ENCODE assay signal across 23 mouse cellular contexts in genomic region chr3:92236463-92237189, GRCm38 (mm10). TPM values are rescaled to one million over a fixed set of nuclear protein-coding genes. Genes with fewer than 3 reads are reported as not detected.
ATAC-seq and TF ChIP-seq lines count a peak whose summit lies in the region.
"Not testable (repeated sequence)": the region's sequence is repeated elsewhere in the genome, so short reads cannot be mapped to it uniquely, and the experiment has no call there.
"Had no signal": no experiment of that assay in that cellular context is flagged by ENCODE, and none has a peak within 500 bp of the region (broad histone marks: within the 10 kb centered on the region; RNA-seq: fewer than 3 reads in every experiment).

No protein-coding gene starts in this region.

- H3K4me3 ChIP-seq in hindbrain, embryonic 15.5 days; intestine, postnatal 0 days (ENCODE audit: low read depth, low read length); limb, embryonic 12.5 days (replicated peaks); lung, embryonic 16.5 days (ENCODE audit: low read length); midbrain, embryonic 12.5 days; stomach, embryonic 14.5 days (ENCODE audit: low read depth, low read length): not testable (repeated sequence)

- no CpG with 5 or more reads among the region's 5 CpGs for WGBS in hindbrain, embryonic 15.5 days
- WGBS in intestine, postnatal 0 days, result no CpG with 5 or more reads among the region's 5 CpGs
- WGBS in limb, embryonic 12.5 days, result no CpG with 5 or more reads among the region's 5 CpGs
- WGBS in lung, embryonic 16.5 days, result no CpG with 5 or more reads among the region's 5 CpGs
- no CpG with 5 or more reads among the region's 5 CpGs for WGBS in midbrain, embryonic 12.5 days
- WGBS in stomach, embryonic 14.5 days, result no CpG with 5 or more reads among the region's 5 CpGs

- not testable (repeated sequence) for H3K27ac ChIP-seq in hindbrain, embryonic 15.5 days (replicated peaks); intestine, postnatal 0 days (ENCODE audit: low read depth, low read length); limb, embryonic 12.5 days; lung, embryonic 16.5 days (ENCODE audit: low read length); midbrain, embryonic 12.5 days (replicated peaks); stomach, embryonic 14.5 days (ENCODE audit: low read length)

- ATAC-seq in cerebellum, adult (ENCODE audit: insufficient number of reproducible peaks, low FRiP score, low TSS enrichment), result peak; percentile 52; the same call in 1 of the 2 replicates
- 0 out of 2 replicates have a peak, but pooled peaks have one; percentile 17 for ATAC-seq in granulocyte monocyte progenitor cell, adult 5-6 weeks (replicated peaks; ENCODE audit: poor library complexity, severe bottlenecking)
- peak; percentile 15; the same call in 1 of the 2 replicates for ATAC-seq in hindbrain, embryonic 15.5 days (ENCODE audit: low FRiP score, low read depth)
- peak; percentile 62 for ATAC-seq in intestine, postnatal 0 days
- 0 out of 2 replicates have a peak, but pooled peaks have one; percentile 50 for ATAC-seq in limb, embryonic 12.5 days (ENCODE audit: insufficient number of reproducible peaks, insufficient read depth, low FRiP score, low TSS enrichment, low read depth)
- peak; percentile 36 for ATAC-seq in lung, embryonic 16.5 days (ENCODE audit: low read depth)
- ATAC-seq in midbrain, embryonic 12.5 days (ENCODE audit: low FRiP score, low read depth), result peak; percentile 24; the same call in 1 of the 2 replicates
- ATAC-seq in stomach, embryonic 14.5 days (ENCODE audit: insufficient number of reproducible peaks, insufficient read depth, low FRiP score, low read depth), result peak; percentile 29; the same call in 1 of the 2 replicates

- not testable (repeated sequence) for TF ChIP-seq CTCF in intestine, postnatal 0 days (IDR thresholded peaks at IDR 0.05; ENCODE audit: low read depth)

- not testable (repeated sequence) for H3K27me3 ChIP-seq in hindbrain, embryonic 15.5 days; intestine, postnatal 0 days (replicated peaks; ENCODE audit: control insufficient read depth, insufficient read depth, low read length); limb, embryonic 12.5 days; lung, embryonic 16.5 days (ENCODE audit: control insufficient read depth, insufficient read depth, low read depth, low read length); midbrain, embryonic 12.5 days; stomach, embryonic 14.5 days (ENCODE audit: control insufficient read depth, insufficient read depth, low read length)

- not testable (repeated sequence) for H3K4me2 ChIP-seq in hindbrain, embryonic 15.5 days; intestine, postnatal 0 days (replicated peaks; ENCODE audit: low read depth); limb, embryonic 12.5 days; lung, embryonic 16.5 days (ENCODE audit: low read depth, low read length); midbrain, embryonic 12.5 days (replicated peaks); stomach, embryonic 14.5 days (replicated peaks; ENCODE audit: low read depth, low read length)

- H3K9ac ChIP-seq in hindbrain, embryonic 15.5 days; intestine, postnatal 0 days (ENCODE audit: low read depth, low read length); limb, embryonic 12.5 days (replicated peaks); lung, embryonic 16.5 days (ENCODE audit: low read length); midbrain, embryonic 12.5 days (replicated peaks); stomach, embryonic 14.5 days (replicated peaks; ENCODE audit: low read depth, low read length): not testable (repeated sequence)

- not testable (repeated sequence) for H3K36me3 ChIP-seq in hindbrain, embryonic 15.5 days; intestine, postnatal 0 days (ENCODE audit: control insufficient read depth, insufficient read depth); limb, embryonic 12.5 days; lung, embryonic 16.5 days (ENCODE audit: control insufficient read depth, insufficient read depth, low read length); midbrain, embryonic 12.5 days; stomach, embryonic 14.5 days (ENCODE audit: control insufficient read depth, insufficient read depth, low read length)

- not testable (repeated sequence) for H3K9me3 ChIP-seq in hindbrain, embryonic 15.5 days; intestine, postnatal 0 days (ENCODE audit: control insufficient read depth); limb, embryonic 12.5 days; lung, embryonic 16.5 days (ENCODE audit: control insufficient read depth, low read length); midbrain, embryonic 12.5 days; stomach, embryonic 14.5 days (ENCODE audit: control insufficient read depth, low read depth, low read length)

- H3K4me1 ChIP-seq in hindbrain, embryonic 15.5 days (replicated peaks); intestine, postnatal 0 days (replicated peaks; ENCODE audit: control insufficient read depth, insufficient read depth, low read length); limb, embryonic 12.5 days (replicated peaks); lung, embryonic 16.5 days (replicated peaks; ENCODE audit: control insufficient read depth, insufficient read depth, low read length); midbrain, embryonic 12.5 days; stomach, embryonic 14.5 days (ENCODE audit: control insufficient read depth, insufficient read depth, low read length): not testable (repeated sequence)

RNA-seq across cellular contexts. Expression of gene Sprr2a2, which starts 20.9 kb away (rescaled TPM):
- total RNA-seq in granulocyte monocyte progenitor cell, adult 5-6 weeks (2014; fragmentation: Nextera tagmentation), result not detected in 2 replicates
- not detected in 2 replicates for total RNA-seq in granulocyte monocyte progenitor cell, adult 5-6 weeks (2017)
- polyA plus RNA-seq in hindbrain, embryonic 15.5 days (2015; fragmentation: Nextera tagmentation; extraction: Ambion mirVana), result 0.29 TPM in 1 of 2 replicates, not detected in the other
- 810 and 957 TPM in 2 replicates for polyA plus RNA-seq in intestine, postnatal 0 days (2015; fragmentation: Nextera tagmentation; extraction: Ambion mirVana)
- polyA plus RNA-seq in limb, embryonic 12.5 days (2016; fragmentation: Nextera tagmentation; extraction: Ambion mirVana), result 0.90 and 1.0 TPM in 2 replicates
- 3.2 and 14.3 TPM in 2 replicates for polyA plus RNA-seq in lung, embryonic 16.5 days (2015; fragmentation: Nextera tagmentation; extraction: Ambion mirVana)
- polyA plus RNA-seq in midbrain, embryonic 12.5 days (2016; fragmentation: Nextera tagmentation; extraction: Ambion mirVana), result not detected in 2 replicates
- polyA plus RNA-seq in stomach, embryonic 14.5 days (2014; fragmentation: Nextera tagmentation; extraction: Ambion mirVana), result 258 and 291 TPM in 2 replicates
- total RNA-seq: adrenal gland, adult 8-10 months; gastrocnemius, adult 8-10 months; layer of hippocampus, adult 2 months; layer of hippocampus, postnatal 25 days had no signal
- polyA plus RNA-seq: activated CD4-positive, CD25-positive, alpha-beta regulatory T cell, adult 4 months; embryonic facial prominence, embryonic 11.5 days; forebrain, embryonic 15.5 days; limb, embryonic 10.5 days had no signal

RNA-seq across cellular contexts. Expression of gene Sprr2a1, which starts 21.0 kb away (rescaled TPM):
- not detected in 2 replicates for total RNA-seq in granulocyte monocyte progenitor cell, adult 5-6 weeks (2014; fragmentation: Nextera tagmentation)
- not detected in 2 replicates for total RNA-seq in granulocyte monocyte progenitor cell, adult 5-6 weeks (2017)
- not detected in 2 replicates for polyA plus RNA-seq in hindbrain, embryonic 15.5 days (2015; fragmentation: Nextera tagmentation; extraction: Ambion mirVana)
- 13.2 and 13.6 TPM in 2 replicates for polyA plus RNA-seq in intestine, postnatal 0 days (2015; fragmentation: Nextera tagmentation; extraction: Ambion mirVana)
- not detected in 2 replicates for polyA plus RNA-seq in limb, embryonic 12.5 days (2016; fragmentation: Nextera tagmentation; extraction: Ambion mirVana)
- polyA plus RNA-seq in lung, embryonic 16.5 days (2015; fragmentation: Nextera tagmentation; extraction: Ambion mirVana), result 0.29 TPM in 1 of 2 replicates, not detected in the other
- not detected in 2 replicates for polyA plus RNA-seq in midbrain, embryonic 12.5 days (2016; fragmentation: Nextera tagmentation; extraction: Ambion mirVana)
- 5.3 and 7.6 TPM in 2 replicates for polyA plus RNA-seq in stomach, embryonic 14.5 days (2014; fragmentation: Nextera tagmentation; extraction: Ambion mirVana)
- total RNA-seq: adrenal gland, adult 8-10 months; gastrocnemius, adult 8-10 months; heart, postnatal 10 days; layer of hippocampus, adult 2 months; layer of hippocampus, postnatal 25 days had no signal
- polyA plus RNA-seq: activated CD4-positive, CD25-positive, alpha-beta regulatory T cell, adult 4 months; embryonic facial prominence, embryonic 11.5 days; erythroblast, embryonic 14.5 days; forebrain, embryonic 15.5 days; heart, embryonic 10.5 days; hindbrain, embryonic 12.5 days; limb, embryonic 10.5 days; liver, embryonic 14.5 days; midbrain, embryonic 16.5 days had no signal

RNA-seq across cellular contexts. Expression of gene Sprr2a3, which starts 48.6 kb away (rescaled TPM):
- not detected in 2 replicates for total RNA-seq in granulocyte monocyte progenitor cell, adult 5-6 weeks (2014; fragmentation: Nextera tagmentation)
- total RNA-seq in granulocyte monocyte progenitor cell, adult 5-6 weeks (2017), result not detected in 2 replicates
- not detected in 2 replicates for polyA plus RNA-seq in hindbrain, embryonic 15.5 days (2015; fragmentation: Nextera tagmentation; extraction: Ambion mirVana)
- polyA plus RNA-seq in intestine, postnatal 0 days (2015; fragmentation: Nextera tagmentation; extraction: Ambion mirVana), result 38.8 and 45.1 TPM in 2 replicates
- polyA plus RNA-seq in limb, embryonic 12.5 days (2016; fragmentation: Nextera tagmentation; extraction: Ambion mirVana), result not detected in 2 replicates
- 0.34 and 0.84 TPM in 2 replicates for polyA plus RNA-seq in lung, embryonic 16.5 days (2015; fragmentation: Nextera tagmentation; extraction: Ambion mirVana)
- polyA plus RNA-seq in midbrain, embryonic 12.5 days (2016; fragmentation: Nextera tagmentation; extraction: Ambion mirVana), result not detected in 2 replicates
- 19.7 and 23.0 TPM in 2 replicates for polyA plus RNA-seq in stomach, embryonic 14.5 days (2014; fragmentation: Nextera tagmentation; extraction: Ambion mirVana)
- total RNA-seq: adrenal gland, adult 8-10 months; gastrocnemius, adult 8-10 months; heart, postnatal 10 days; layer of hippocampus, adult 2 months; layer of hippocampus, postnatal 25 days had no signal
- polyA plus RNA-seq: activated CD4-positive, CD25-positive, alpha-beta regulatory T cell, adult 4 months; embryonic facial prominence, embryonic 11.5 days; erythroblast, embryonic 14.5 days; forebrain, embryonic 15.5 days; gonadal fat pad, adult 2 months; heart, embryonic 10.5 days; hindbrain, embryonic 12.5 days; limb, embryonic 10.5 days; liver, embryonic 14.5 days; midbrain, embryonic 16.5 days had no signal

Comparison
In these comparisons a context has a peak if more than half of its experiments do, and no peak if none do; other contexts are left out.
1. RNA of gene Sprr2a2, which starts 20.9 kb away (polyA plus RNA-seq): 810 to 957 TPM in intestine, postnatal 0 days and 258 to 291 TPM in stomach, embryonic 14.5 days; 3.2 to 14.3 TPM in lung, embryonic 16.5 days, 0.90 to 1.0 TPM in limb, embryonic 12.5 days, 0.29 TPM in hindbrain, embryonic 15.5 days and not detected in midbrain, embryonic 12.5 days; every median in the first group is over 10 times any median in the second.
2. RNA of gene Sprr2a3, which starts 48.6 kb away (polyA plus RNA-seq): 38.8 to 45.1 TPM in intestine, postnatal 0 days and 19.7 to 23.0 TPM in stomach, embryonic 14.5 days; 0.34 to 0.84 TPM in lung, embryonic 16.5 days, not detected in limb, embryonic 12.5 days, not detected in hindbrain, embryonic 15.5 days and not detected in midbrain, embryonic 12.5 days; every median in the first group is over 10 times any median in the second.
3. Peak in every context shown above with its lines, with median percentiles within 50 percentile points of each other: ATAC-seq.